Mouse (Mus musculus): ENCODE measurements at regions not wholly inside any gene's neighbourhood (a gene's known extent, or its start where the extent isn't known, plus 50 kb on each side); places are given as distances from the start of the nearest gene placed in this dataset.

GRCm38 (mm10) chrX:4136135-4136534 is 60.2 kb upstream of the Btbd35f28 start:
- peak; percentile 27 to 54 for DNase-seq (ENCODE audit: low spot score in 2 of 2)

All from adrenal gland, adult 18-20 months (tissue).